Mouse (Mus musculus) neural tube, embryonic 15.5 days (tissue): ENCODE measurements at regions not wholly inside any gene's neighbourhood (a gene's known extent, or its start where the extent isn't known, plus 50 kb on each side); places are given as distances from the start of the nearest gene placed in this dataset.

Experiments
- ATAC-seq: fragments of 200-750 bp; cut with Nextera tagmentation; 2 replicates; pipeline ENCODE4 v1.8.0; 2017; ENCODE audit warnings: mild to moderate bottlenecking, moderate TSS enrichment, moderate library complexity; ENCODE audit not compliant: low FRiP score
- H3K27ac ChIP-seq: fragments of 300-500 bp; sonication (generic); replicated peaks from 2 replicates; pipeline ENCODE4 v1.5.1; 2015; ENCODE audit warnings: mild to moderate bottlenecking, inconsistent platforms
- H3K27me3 ChIP-seq: fragments of 300-500 bp; sonication (generic); replicated peaks from 2 replicates; pipeline ENCODE4 v1.6.1; 2015; ENCODE audit warnings: inconsistent platforms
- H3K36me3 ChIP-seq: fragments of 300-500 bp; sonication (generic); 2 replicates; pipeline ENCODE4 v1.6.1; 2015; ENCODE audit warnings: inconsistent platforms
- H3K4me1 ChIP-seq: fragments of 300-500 bp; sonication (generic); 2 replicates; pipeline ENCODE4 v1.6.1; 2015; ENCODE audit warnings: inconsistent platforms
- H3K4me2 ChIP-seq: fragments of 300-500 bp; sonication (generic); 2 replicates; pipeline ENCODE4 v1.6.1; 2015; ENCODE audit warnings: inconsistent platforms, mild to moderate bottlenecking, moderate library complexity
- H3K4me3 ChIP-seq: fragments of 300-500 bp; sonication (generic); replicated peaks from 2 replicates; pipeline ENCODE4 v1.5.1; 2015; ENCODE audit warnings: mild to moderate bottlenecking, inconsistent platforms
- H3K9ac ChIP-seq: fragments of 300-500 bp; sonication (generic); replicated peaks from 2 replicates; pipeline ENCODE4 v1.6.1; 2015; ENCODE audit warnings: mild to moderate bottlenecking, inconsistent platforms
- H3K9me3 ChIP-seq: fragments of 300-500 bp; sonication (generic); replicated peaks from 2 replicates; pipeline ENCODE4 v1.6.1; 2016; ENCODE audit warnings: inconsistent platforms
- WGBS: fragments of 180-500 bp; shearing (Covaris S2); methylation state at CpG from one replicate; pipeline ENCODE4 v1.1.7; 2015; ENCODE audit warnings: mixed read lengths; 5-methylcytosine and 5-hydroxymethylcytosine counted together

DNA sequence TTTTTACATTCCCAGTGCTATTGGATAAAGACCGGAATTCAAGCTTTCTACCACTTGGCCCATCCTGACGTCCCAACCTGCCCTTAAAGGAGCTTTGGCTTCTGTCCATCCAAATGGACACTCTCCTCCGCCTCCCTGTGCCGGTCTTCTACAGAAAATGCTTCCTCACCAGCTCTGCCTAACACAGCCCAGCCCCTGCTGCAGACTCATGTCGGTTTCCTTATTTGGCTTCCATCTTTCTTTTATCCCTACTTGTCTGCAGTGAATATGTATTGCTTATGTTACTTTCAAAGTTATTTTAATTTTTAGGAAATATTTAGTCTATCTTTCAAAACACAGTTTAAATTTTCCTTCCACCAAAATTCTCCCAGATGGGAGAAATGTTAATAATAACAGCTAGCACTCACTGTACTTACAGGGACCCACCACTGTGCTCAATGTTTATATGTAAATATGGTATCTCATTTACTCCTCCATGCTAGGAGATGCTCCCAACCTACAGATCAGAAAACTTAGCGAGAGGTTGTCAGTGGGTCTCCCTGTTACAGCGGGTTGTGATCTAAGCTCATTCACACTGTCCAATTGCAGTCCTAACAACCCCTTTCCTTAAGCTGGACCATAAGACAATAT, 118.6 kb downstream of the Sptssa start:
- ATAC-seq, result no peak
- Histone ChIP-seq H3K4me1 (peaks cover 12% of the 10 kb centered on the region; the same call in 1 of the 2 replicates), H3K27ac (no peak overlapping the region), H3K27me3 (no peaks in the 10 kb centered on the region), H3K36me3 (no peaks in the 10 kb centered on the region), H3K9ac (no peak overlapping the region), H3K4me2 (no peak overlapping the region), H3K4me3 (no peak overlapping the region), H3K9me3 (no peaks in the 10 kb centered on the region)
- 87% methylated on average over 7 of the region's 7 CpGs for WGBS

DNA sequence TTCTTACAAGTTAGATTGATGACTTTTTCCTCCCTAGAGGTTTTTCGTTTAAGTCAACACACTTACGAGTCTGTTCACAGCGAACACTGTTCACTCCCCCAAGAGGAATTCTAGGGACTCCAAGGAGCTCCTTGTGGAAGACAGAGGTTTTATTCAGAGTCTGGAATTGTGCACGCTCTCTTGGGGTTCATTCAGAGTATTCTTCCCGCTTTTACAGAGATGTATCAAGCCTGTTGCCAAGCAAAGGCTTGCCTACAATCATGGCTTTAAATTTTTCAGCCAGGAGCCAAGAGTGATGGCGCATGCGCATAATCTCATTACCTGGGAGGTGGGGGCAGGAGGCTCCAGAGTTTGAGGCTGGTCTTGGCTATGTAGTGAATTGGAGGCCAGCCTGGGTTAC, 119.4 kb downstream of the Sptssa start:
- Histone ChIP-seq H3K27me3 (no peaks in the 10 kb centered on the region), H3K4me3 (no peak overlapping the region), H3K4me1 (peaks cover 12% of the 10 kb centered on the region; the same call in 1 of the 2 replicates), H3K9me3 (no peaks in the 10 kb centered on the region), H3K9ac (no peak overlapping the region), H3K27ac (no peak overlapping the region), H3K4me2 (no peak overlapping the region), H3K36me3 (no peaks in the 10 kb centered on the region)
- 36% methylated on average over 7 of the region's 7 CpGs for WGBS
- no peak for ATAC-seq

DNA sequence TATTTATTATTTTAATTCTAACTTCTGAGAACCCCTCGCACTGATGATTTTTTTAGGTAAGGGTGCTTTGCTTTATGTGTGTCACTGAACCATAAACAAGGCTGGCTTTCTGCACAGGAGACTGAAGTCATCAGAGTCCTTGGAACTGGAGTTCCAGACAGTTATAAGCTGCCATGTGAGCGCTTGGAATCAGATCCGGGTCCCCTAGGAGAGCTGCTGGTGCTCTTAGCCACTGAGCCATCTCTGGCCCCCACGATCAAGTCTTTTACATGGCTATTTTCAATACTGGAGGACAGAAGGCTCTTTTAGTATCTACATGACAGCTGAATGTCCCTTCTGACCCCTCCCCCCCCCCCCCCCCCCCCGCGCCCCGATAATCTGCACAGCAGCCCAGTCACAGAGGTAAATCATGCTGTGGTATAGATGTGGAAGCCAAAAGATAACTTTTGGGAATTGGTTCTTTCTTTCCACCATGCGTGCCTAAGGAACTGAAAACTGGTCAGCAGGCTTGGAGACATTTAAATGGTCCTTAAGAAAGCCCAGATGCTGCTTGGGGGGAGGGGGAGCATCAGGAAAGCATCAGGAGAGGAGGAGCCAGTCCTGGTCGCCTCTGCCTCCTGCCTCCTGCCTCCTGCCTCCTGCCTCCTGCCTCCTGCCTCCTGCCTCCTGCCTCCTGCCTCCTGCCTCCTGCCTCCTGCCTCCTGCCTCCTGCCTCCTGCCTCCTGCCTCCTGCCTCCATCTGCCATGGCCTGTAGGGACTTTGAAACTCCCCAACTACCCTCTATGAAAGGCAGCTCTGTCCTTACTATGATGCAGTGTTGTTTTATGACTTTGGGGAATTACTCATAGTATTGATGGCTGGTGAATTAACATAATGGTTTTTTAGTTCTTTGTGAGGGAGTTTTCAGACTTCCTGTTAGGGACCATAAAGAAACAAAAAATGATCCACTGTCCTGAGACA, 120.5 kb downstream of the Sptssa start:
- no peak overlapping the region for H3K4me2 ChIP-seq
- no peaks in the 10 kb centered on the region for H3K27me3 ChIP-seq
- H3K9me3 ChIP-seq, result no peaks in the 10 kb centered on the region
- WGBS, result 42% methylated on average over 9 of the region's 9 CpGs
- H3K9ac ChIP-seq, result no peak overlapping the region
- no peak overlapping the region for H3K4me3 ChIP-seq
- H3K4me1 ChIP-seq, result peaks cover 12% of the 10 kb centered on the region; the same call in 1 of the 2 replicates
- H3K36me3 ChIP-seq, result no peaks in the 10 kb centered on the region
- ATAC-seq, result no peak
- no peak overlapping the region for H3K27ac ChIP-seq

DNA sequence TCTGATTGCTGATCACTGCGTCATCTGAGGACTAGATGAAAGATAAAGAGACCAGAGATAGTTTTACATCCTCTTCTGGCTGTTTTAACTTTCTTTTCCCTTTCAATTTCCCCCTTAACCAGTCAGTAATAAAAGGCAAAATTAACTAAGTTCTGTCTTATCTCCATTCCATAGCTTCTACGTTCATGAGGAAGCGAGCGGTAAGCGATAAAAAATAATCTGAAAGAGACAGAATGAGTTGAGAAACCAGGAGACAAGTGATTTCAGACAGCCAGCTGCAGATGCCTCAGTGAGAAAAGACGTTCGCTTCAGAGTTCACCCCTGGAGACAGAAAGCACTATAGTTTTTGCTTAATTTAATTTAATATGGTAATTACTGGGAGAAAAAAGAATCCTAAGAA, 121.5 kb downstream of the Sptssa start:
- no peak overlapping the region for H3K9ac ChIP-seq
- H3K4me2 ChIP-seq, result no peak overlapping the region
- no peak overlapping the region for H3K27ac ChIP-seq
- H3K27me3 ChIP-seq, result no peaks in the 10 kb centered on the region
- peaks cover 12% of the 10 kb centered on the region; the same call in 1 of the 2 replicates for H3K4me1 ChIP-seq
- 52% methylated on average over 7 of the region's 7 CpGs for WGBS
- no peaks in the 10 kb centered on the region for H3K9me3 ChIP-seq
- no peak for ATAC-seq
- H3K4me3 ChIP-seq, result no peak overlapping the region
- no peaks in the 10 kb centered on the region for H3K36me3 ChIP-seq

DNA sequence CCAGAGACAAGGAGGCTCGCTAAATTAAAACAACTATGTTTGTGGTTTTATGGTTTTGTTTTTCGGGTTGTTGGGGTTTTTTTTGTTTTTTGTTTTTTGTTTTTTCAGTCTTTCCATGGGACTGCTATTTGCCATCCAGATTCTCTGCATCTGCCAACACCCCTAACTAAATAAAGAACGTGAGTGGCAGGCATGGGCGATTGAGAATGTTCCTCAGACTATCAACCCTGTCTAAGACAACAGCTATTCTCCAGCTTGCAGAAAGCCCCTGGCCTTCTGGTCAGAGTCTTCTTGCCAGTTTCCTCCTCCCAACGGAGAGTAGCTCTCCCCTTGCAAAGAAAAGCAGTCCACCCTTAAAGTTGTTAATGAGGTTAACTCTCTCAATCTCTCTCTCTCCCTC, 123.2 kb downstream of the Sptssa start:
- WGBS, result 56% methylated on average over 5 of the region's 5 CpGs
- H3K4me3 ChIP-seq, result no peak overlapping the region
- ATAC-seq, result no peak
- peaks cover 12% of the 10 kb centered on the region; the same call in 1 of the 2 replicates for H3K4me1 ChIP-seq
- H3K9me3 ChIP-seq, result no peaks in the 10 kb centered on the region
- H3K4me2 ChIP-seq, result no peak overlapping the region
- no peak overlapping the region for H3K27ac ChIP-seq
- no peak overlapping the region for H3K9ac ChIP-seq
- no peaks in the 10 kb centered on the region for H3K36me3 ChIP-seq
- no peaks in the 10 kb centered on the region for H3K27me3 ChIP-seq

DNA sequence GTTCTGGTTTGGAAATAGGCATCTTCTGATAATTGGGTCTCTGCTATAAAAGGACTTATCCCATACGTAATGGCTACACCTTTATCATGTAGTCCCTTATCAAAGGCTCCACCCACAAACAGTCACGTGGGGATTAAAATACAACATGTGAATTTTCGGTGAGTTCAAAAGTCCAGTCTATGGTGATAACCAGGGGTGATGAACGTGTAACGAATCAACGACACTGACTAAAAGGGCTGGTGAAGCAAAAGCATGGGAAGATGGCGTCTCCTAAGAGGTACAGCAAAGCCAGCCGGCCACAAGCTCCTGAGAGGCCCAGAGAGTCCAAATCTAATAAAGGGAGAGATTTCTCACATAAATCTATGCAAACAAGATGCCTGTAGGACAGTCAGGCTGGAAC, 124.3 kb downstream of the Sptssa start:
- Histone ChIP-seq H3K9ac (no peak overlapping the region), H3K9me3 (no peaks in the 10 kb centered on the region), H3K27ac (no peak overlapping the region), H3K4me3 (no peak overlapping the region), H3K4me2 (no peak overlapping the region), H3K27me3 (no peaks in the 10 kb centered on the region), H3K4me1 (peaks cover 10% of the 10 kb centered on the region; the same call in 1 of the 2 replicates), H3K36me3 (no peaks in the 10 kb centered on the region)
- no peak for ATAC-seq
- WGBS, result 89% methylated on average over 8 of the region's 8 CpGs

DNA sequence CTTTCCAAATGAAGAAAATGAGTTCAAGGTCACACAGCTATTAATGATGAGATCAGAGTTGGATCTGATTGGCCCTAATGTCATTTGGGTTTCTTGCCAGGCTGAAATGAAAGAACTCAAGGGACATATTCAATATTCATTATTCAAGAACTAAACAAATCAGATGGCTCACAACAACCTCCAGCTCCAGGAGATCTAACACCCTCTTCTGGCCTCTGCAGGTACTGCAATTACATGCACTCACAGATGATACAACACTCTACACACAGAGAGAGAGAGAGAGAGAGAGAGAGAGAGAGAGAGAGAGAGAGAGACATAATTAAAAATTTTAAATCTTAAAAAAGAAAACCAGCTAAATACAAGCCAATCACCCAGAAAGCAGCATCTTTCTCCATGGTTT, 128.3 kb downstream of the Sptssa start:
- no peaks in the 10 kb centered on the region for H3K4me1 ChIP-seq
- H3K27ac ChIP-seq, result no peak overlapping the region
- ATAC-seq, result no peak

DNA sequence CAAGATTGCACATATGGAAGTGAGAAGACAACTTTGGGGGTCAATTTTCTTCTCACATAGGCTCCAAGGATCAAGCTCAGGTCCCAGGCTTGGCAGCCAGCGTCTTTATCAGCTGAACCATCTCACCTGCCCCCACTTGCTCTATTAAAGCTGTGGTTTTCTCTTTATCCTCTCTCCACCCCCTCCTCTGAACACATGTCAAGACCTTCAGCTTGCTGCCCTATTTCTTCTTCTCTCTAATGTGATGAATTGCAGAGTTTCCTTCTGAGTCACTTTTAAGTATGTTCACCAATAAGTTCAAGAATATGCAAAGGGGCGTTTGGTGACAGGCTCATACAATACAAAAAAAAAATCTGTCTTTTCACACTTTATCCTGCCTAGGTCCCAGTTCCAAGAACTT, 128.8 kb downstream of the Sptssa start:
- H3K4me2 ChIP-seq, result no peak overlapping the region
- H3K27ac ChIP-seq, result no peak overlapping the region
- no peak for ATAC-seq
- H3K4me3 ChIP-seq, result no peak overlapping the region
- H3K9ac ChIP-seq, result no peak overlapping the region
- no peaks in the 10 kb centered on the region for H3K9me3 ChIP-seq
- H3K36me3 ChIP-seq, result no peaks in the 10 kb centered on the region
- 92% methylated on average over 2 of the region's 2 CpGs for WGBS
- no peaks in the 10 kb centered on the region for H3K27me3 ChIP-seq
- H3K4me1 ChIP-seq, result no peaks in the 10 kb centered on the region

More for the DNA sequence above, 128.3 kb downstream of the Sptssa start:
- no peaks in the 10 kb centered on the region for H3K36me3 ChIP-seq
- no peaks in the 10 kb centered on the region for H3K9me3 ChIP-seq
- no peak overlapping the region for H3K4me3 ChIP-seq
- no peak overlapping the region for H3K9ac ChIP-seq
- H3K4me2 ChIP-seq, result no peak overlapping the region
- no peaks in the 10 kb centered on the region for H3K27me3 ChIP-seq

DNA sequence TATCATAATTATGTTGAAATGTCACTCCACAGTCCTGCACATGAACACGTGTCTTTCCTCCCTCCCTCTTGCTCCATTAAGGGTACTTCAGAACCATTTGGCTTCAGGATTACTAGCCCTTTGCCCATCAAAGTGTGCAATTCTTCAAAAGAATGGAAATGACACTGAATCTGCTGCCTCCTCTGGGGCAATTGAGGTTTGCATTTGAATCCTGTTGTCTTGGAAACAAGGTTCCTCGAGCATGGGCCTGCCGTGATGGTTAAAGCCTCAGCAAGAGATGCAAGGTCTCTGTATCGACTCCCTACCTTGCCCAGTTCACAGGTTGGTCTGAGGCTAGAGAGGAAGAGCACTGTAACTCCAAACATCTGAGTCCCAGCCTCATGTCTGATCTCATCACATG, 136.0 kb downstream of the Sptssa start:
- no peaks in the 10 kb centered on the region for H3K36me3 ChIP-seq
- no peak overlapping the region for H3K27ac ChIP-seq
- H3K9me3 ChIP-seq, result no peaks in the 10 kb centered on the region
- no peak overlapping the region for H3K4me2 ChIP-seq
- H3K4me3 ChIP-seq, result no peak overlapping the region
- H3K9ac ChIP-seq, result no peak overlapping the region
- 18% methylated on average over 4 of the region's 4 CpGs for WGBS
- H3K27me3 ChIP-seq, result no peaks in the 10 kb centered on the region
- no peaks in the 10 kb centered on the region for H3K4me1 ChIP-seq
- ATAC-seq, result no peak

DNA sequence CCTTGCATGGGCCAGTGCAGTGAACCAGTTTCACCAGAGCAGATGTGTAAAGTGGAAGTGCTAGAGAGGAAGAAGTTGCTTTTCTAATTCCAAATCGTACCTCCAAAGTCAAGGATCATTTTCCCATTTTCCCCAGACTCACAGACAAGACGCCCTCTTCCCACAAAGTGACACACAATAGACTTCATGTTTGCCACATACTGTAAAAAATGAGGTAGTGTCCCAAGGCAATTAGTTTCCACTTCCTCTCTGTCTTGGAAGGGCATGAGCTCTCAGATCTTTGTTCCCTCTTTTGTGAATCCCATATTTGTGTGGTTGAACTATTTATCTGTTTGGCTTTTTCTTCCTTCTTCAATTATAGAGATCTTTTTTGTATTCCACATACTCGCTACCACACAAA, 137.0 kb downstream of the Sptssa start:
- Histone ChIP-seq H3K4me3 (no peak overlapping the region), H3K4me1 (no peaks in the 10 kb centered on the region), H3K9me3 (no peaks in the 10 kb centered on the region), H3K27ac (no peak overlapping the region), H3K9ac (no peak overlapping the region), H3K27me3 (no peaks in the 10 kb centered on the region), H3K36me3 (no peaks in the 10 kb centered on the region), H3K4me2 (no peak overlapping the region)
- no peak for ATAC-seq
- WGBS, result 91% methylated on average over 3 of the region's 3 CpGs

DNA sequence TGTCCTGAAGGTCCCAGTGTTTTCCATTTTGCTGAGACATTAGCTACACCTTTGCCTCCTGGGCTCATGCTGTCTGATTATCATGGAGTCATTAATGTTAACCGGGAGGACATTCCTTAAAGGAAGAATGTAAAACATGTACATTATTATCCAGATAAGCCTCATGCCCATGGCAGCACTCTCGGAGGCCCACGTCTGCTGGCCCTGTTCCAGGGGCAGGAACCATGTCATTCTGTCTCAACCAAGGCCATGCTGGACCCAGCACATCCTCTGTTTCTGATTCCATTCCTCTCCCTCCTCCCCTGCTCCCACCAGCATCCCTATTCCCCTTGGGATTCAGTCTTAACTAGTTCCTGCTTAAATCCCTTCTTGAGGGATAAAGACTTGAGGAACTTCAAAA, 139.1 kb downstream of the Sptssa start:
- no peak overlapping the region for H3K4me2 ChIP-seq
- H3K36me3 ChIP-seq, result no peaks in the 10 kb centered on the region
- H3K4me3 ChIP-seq, result no peak overlapping the region
- WGBS, result 67% methylated on average over 3 of the region's 3 CpGs
- no peak for ATAC-seq
- no peak overlapping the region for H3K9ac ChIP-seq
- H3K4me1 ChIP-seq, result no peaks in the 10 kb centered on the region
- no peak overlapping the region for H3K27ac ChIP-seq
- no peaks in the 10 kb centered on the region for H3K9me3 ChIP-seq
- H3K27me3 ChIP-seq, result no peaks in the 10 kb centered on the region

DNA sequence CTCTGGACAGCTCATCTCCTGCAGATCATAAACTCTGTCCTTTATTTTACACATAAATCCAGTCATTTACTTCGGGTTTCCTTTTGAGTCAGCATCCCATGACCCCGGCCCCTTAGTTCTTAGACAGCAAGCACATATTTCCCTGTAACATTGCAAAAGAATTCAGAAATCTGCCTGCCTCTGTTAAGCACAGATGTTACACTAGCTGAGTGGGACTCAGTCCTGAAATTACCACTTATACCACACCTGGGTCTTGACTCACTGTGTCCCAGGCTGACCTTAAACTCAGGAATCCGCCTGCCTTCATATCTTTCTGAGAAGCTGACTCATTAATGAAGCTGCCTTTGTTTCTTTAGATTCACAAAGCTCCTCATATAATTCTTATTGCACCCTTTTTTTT, 139.9 kb downstream of the Sptssa start:
- Histone ChIP-seq H3K4me3 (no peak overlapping the region), H3K4me1 (no peaks in the 10 kb centered on the region), H3K9me3 (no peaks in the 10 kb centered on the region), H3K27me3 (no peaks in the 10 kb centered on the region), H3K9ac (no peak overlapping the region), H3K27ac (no peak overlapping the region), H3K36me3 (no peaks in the 10 kb centered on the region), H3K4me2 (no peak overlapping the region)
- no peak for ATAC-seq
- 67% methylated on average over 3 of the region's 3 CpGs for WGBS
